Mouse (Mus musculus) liver, embryonic 16.5 days (tissue): ENCODE results near the gene Rcc1. TPM values are rescaled to one million over a fixed set of nuclear protein-coding genes. Genes with fewer than 3 reads are reported as not detected.
"Not testable (repeated sequence)": the region's sequence is repeated elsewhere in the genome, so short reads cannot be mapped to it uniquely, and the experiment has no call there.

Experiments
- ATAC-seq: fragments of 200-750 bp; cut with Nextera tagmentation; 2 replicates; pipeline ENCODE4 v1.8.0; 2017; ENCODE audit warnings: low read depth, mild to moderate bottlenecking, moderate number of reproducible peaks, moderate library complexity
- H3K27ac ChIP-seq: fragments of 300-500 bp; sonication (generic); 2 replicates; pipeline ENCODE4 v1.5.1; 2014; ENCODE audit warnings: mild to moderate bottlenecking, low read length
- H3K27me3 ChIP-seq: fragments of 300-500 bp; sonication (generic); 2 replicates; pipeline ENCODE4 v1.6.1; 2014; ENCODE audit warnings: low read depth, low read length, mixed read lengths; ENCODE audit not compliant: control insufficient read depth, insufficient read depth
- H3K36me3 ChIP-seq: fragments of 300-500 bp; sonication (generic); 2 replicates; pipeline ENCODE4 v1.6.1; 2014; ENCODE audit warnings: mild to moderate bottlenecking; ENCODE audit not compliant: control insufficient read depth, insufficient read depth
- H3K4me1 ChIP-seq: fragments of 300-500 bp; sonication (generic); 2 replicates; pipeline ENCODE4 v1.6.1; 2014; ENCODE audit warnings: low read depth, low read length, mixed read lengths; ENCODE audit not compliant: control insufficient read depth
- H3K4me2 ChIP-seq: fragments of 300-500 bp; sonication (generic); 2 replicates; pipeline ENCODE4 v1.6.1; 2014; ENCODE audit warnings: low read depth, low read length, mixed read lengths
- H3K4me3 ChIP-seq: fragments of 300-500 bp; sonication (generic); 2 replicates; pipeline ENCODE4 v1.5.1; 2014; ENCODE audit warnings: low read depth, mild to moderate bottlenecking, low read length
- H3K9ac ChIP-seq: fragments of 300-500 bp; sonication (generic); 2 replicates; pipeline ENCODE4 v1.6.1; 2014; ENCODE audit warnings: low read depth, low read length
- H3K9me3 ChIP-seq: fragments of 300-500 bp; sonication (generic); replicated peaks from 2 replicates; pipeline ENCODE4 v1.6.1; 2016; ENCODE audit warnings: low read length; ENCODE audit not compliant: control insufficient read depth
- WGBS: fragments of 180-500 bp; shearing (Covaris S2); extraction: QIAGEN DNeasy Blood & Tissue Kit; methylation state at CpG from one replicate; pipeline ENCODE4 v1.1.7; 2014; ENCODE audit not compliant: insufficient replicate concordance; 5-methylcytosine and 5-hydroxymethylcytosine counted together
- polyA plus RNA-seq: library from polyadenylated mRNA; unstranded; fragments of >200 nt; fragmentation: Nextera tagmentation; extraction: Ambion mirVana; gene quantifications from 2 replicates; pipeline ENCODE4 v1.2.1, GENCODE M21; 2015

Rcc1 gene
- polyA plus RNA-seq, 1 experiment from 2014 or later, result 41.3 TPM

GRCm38 (mm10) chr4:132311801-132312200 is 41.6 kb downstream of the Rcc1 start:
- H3K9me3 ChIP-seq, result no peaks in the 10 kb centered on the region
- no peak overlapping the region for H3K9ac ChIP-seq
- H3K4me2 ChIP-seq, result no peak overlapping the region
- H3K4me1 ChIP-seq, result peaks cover 12% of the 10 kb centered on the region
- no peak overlapping the region for H3K4me3 ChIP-seq
- H3K27ac ChIP-seq, result no peak overlapping the region
- 41% methylated on average over 3 of the region's 3 CpGs for WGBS
- H3K36me3 ChIP-seq, result peaks cover 12% of the 10 kb centered on the region
- no peaks in the 10 kb centered on the region for H3K27me3 ChIP-seq
- no peak for ATAC-seq

- H3K9ac ChIP-seq, result no peak overlapping the region
- peaks cover 12% of the 10 kb centered on the region for H3K36me3 ChIP-seq
- WGBS, result 23% methylated on average over 1 of the region's 1 CpGs
- H3K4me3 ChIP-seq, result no peak overlapping the region
- no peak overlapping the region for H3K27ac ChIP-seq
- H3K27me3 ChIP-seq, result no peaks in the 10 kb centered on the region
- H3K9me3 ChIP-seq, result no peaks in the 10 kb centered on the region
- ATAC-seq, result no peak
- peaks cover 12% of the 10 kb centered on the region for H3K4me1 ChIP-seq
- H3K4me2 ChIP-seq, result no peak overlapping the region
These were observed 42.2 kb downstream of the Rcc1 start for GRCm38 (mm10) chr4:132311209-132311608.

- 14% methylated on average over 10 of the region's 10 CpGs for WGBS
- H3K4me3 ChIP-seq, result peak overlapping the region; percentile 76
- peak overlapping the region; percentile 78 for H3K9ac ChIP-seq
- no peaks in the 10 kb centered on the region for H3K9me3 ChIP-seq
- H3K27me3 ChIP-seq, result no peaks in the 10 kb centered on the region
- H3K4me1 ChIP-seq, result peaks cover 21% of the 10 kb centered on the region
- H3K36me3 ChIP-seq, result peaks cover 12% of the 10 kb centered on the region
- no peak; the same call in 1 of the 2 replicates for ATAC-seq
- H3K27ac ChIP-seq, result peak overlapping the region; percentile 81
- H3K4me2 ChIP-seq, result peak overlapping the region; percentile 81
These were observed 43.4 kb downstream of the Rcc1 start for GRCm38 (mm10) chr4:132309849-132310472.

GRCm38 (mm10) chr4:132309140-132309848 is 44.1 kb downstream of the Rcc1 start:
- H3K4me1 ChIP-seq, result peaks cover 21% of the 10 kb centered on the region
- no peaks in the 10 kb centered on the region for H3K9me3 ChIP-seq
- H3K27me3 ChIP-seq, result no peaks in the 10 kb centered on the region
- WGBS, result under 1% methylated on average over 15 of the region's 15 CpGs
- peak overlapping the region; percentile 76 for H3K4me3 ChIP-seq
- peak overlapping the region; percentile 81 for H3K27ac ChIP-seq
- peaks cover 12% of the 10 kb centered on the region for H3K36me3 ChIP-seq
- peak; percentile 31; the same call in 1 of the 2 replicates for ATAC-seq
- peak overlapping the region; percentile 81 for H3K4me2 ChIP-seq
- H3K9ac ChIP-seq, result peak overlapping the region; percentile 78

GRCm38 (mm10) chr4:132308437-132309139 is 44.8 kb downstream of the Rcc1 start:
- WGBS, result under 1% methylated on average over 41 of the region's 41 CpGs
- ATAC-seq, result peak; percentile 93
- Histone ChIP-seq H3K27ac (peak overlapping the region; percentile 81), H3K36me3 (peaks cover 12% of the 10 kb centered on the region), H3K9ac (peak overlapping the region; percentile 78), H3K4me1 (peaks cover 21% of the 10 kb centered on the region), H3K27me3 (no peaks in the 10 kb centered on the region), H3K4me3 (peak overlapping the region; percentile 76), H3K4me2 (peak overlapping the region; percentile 81), H3K9me3 (no peaks in the 10 kb centered on the region)

- Histone ChIP-seq H3K36me3 (peaks cover 10% of the 10 kb centered on the region), H3K27ac (no peak overlapping the region), H3K4me1 (peaks cover 34% of the 10 kb centered on the region), H3K9ac (no peak overlapping the region), H3K27me3 (no peaks in the 10 kb centered on the region), H3K4me2 (no peak overlapping the region), H3K4me3 (no peak overlapping the region), H3K9me3 (no peaks in the 10 kb centered on the region)
- no peak for ATAC-seq
- 50% methylated on average over 6 of the region's 6 CpGs for WGBS
These were observed 47.4 kb downstream of the Rcc1 start for GRCm38 (mm10) chr4:132306004-132306403.

GRCm38 (mm10) chr4:132305276-132305675 is 48.1 kb downstream of the Rcc1 start:
- no peaks in the 10 kb centered on the region for H3K27me3 ChIP-seq
- H3K36me3 ChIP-seq, result peaks cover 3% of the 10 kb centered on the region; the same call in 1 of the 2 replicates
- no peaks in the 10 kb centered on the region for H3K9me3 ChIP-seq
- H3K9ac ChIP-seq, result no peak overlapping the region
- peaks cover 32% of the 10 kb centered on the region for H3K4me1 ChIP-seq
- H3K4me2 ChIP-seq, result no peak overlapping the region
- H3K27ac ChIP-seq, result no peak overlapping the region
- 23% methylated on average over 8 of the region's 8 CpGs for WGBS
- H3K4me3 ChIP-seq, result no peak overlapping the region
- ATAC-seq, result no peak

GRCm38 (mm10) chr4:132303484-132303883 is 49.9 kb downstream of the Rcc1 start:
- 47% methylated on average over 6 of the region's 6 CpGs for WGBS

More at GRCm38 (mm10) chr4:132303484-132303883, 49.9 kb downstream of the Rcc1 start:
- not testable (repeated sequence) for ATAC-seq, H3K27me3 ChIP-seq, H3K27ac ChIP-seq, H3K9me3 ChIP-seq, H3K36me3 ChIP-seq
- peak overlapping the region; percentile 65; the same call in 1 of the 2 replicates for H3K9ac ChIP-seq
- H3K4me1 ChIP-seq, result peaks cover 22% of the 10 kb centered on the region
- H3K4me3 ChIP-seq, result peak overlapping the region; percentile 65
- peak overlapping the region; percentile 76 for H3K4me2 ChIP-seq
